Mouse (Mus musculus) bone marrow, adult 2 months (tissue): Measurements from ENCODE around the gene Nudcd3.

ENCODE experiments used
- CTCF ChIP-seq: fragments of 200-500 bp; IDR thresholded peaks from 2 replicates; pipeline ENCODE4 v1.5.1; 2011; ENCODE audit warnings: low read length, control low read depth; ENCODE audit not compliant: control insufficient read depth, insufficient read depth
- POLR2A ChIP-seq: fragments of 200-500 bp; IDR thresholded peaks from 2 replicates; pipeline ENCODE4 v1.6.1; 2011; ENCODE audit warnings: low read depth, mild to moderate bottlenecking, control low read depth, low read length, borderline replicate concordance; ENCODE audit not compliant: control insufficient read depth

DNA sequence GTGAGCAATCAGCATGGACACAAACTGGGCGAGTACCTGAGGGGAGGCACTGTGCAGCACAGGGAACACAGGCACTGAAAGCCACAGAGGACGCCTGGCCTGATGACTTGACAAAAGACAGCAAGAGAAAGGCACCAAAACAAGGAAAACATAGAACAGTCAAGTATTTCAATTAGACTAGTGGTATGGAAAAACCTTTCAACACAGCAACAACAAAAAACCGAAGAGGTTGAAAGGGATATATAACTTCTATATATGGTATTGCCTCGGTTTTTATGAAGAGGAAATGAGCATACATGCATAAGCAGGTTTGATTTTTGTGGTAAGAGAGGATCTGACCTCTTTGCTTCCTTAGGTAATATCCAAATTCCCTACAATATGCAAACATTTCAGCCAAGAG, 47.4 kb downstream of the Nudcd3 start:
- TF ChIP-seq POLR2A (no peak), CTCF (no peak)
